Mouse (Mus musculus) liver, embryonic 14.5 days (tissue): ENCODE measurements at regions not wholly inside any gene's neighbourhood (a gene's known extent, or its start where the extent isn't known, plus 50 kb on each side); places are given as distances from the start of the nearest gene placed in this dataset.

ENCODE experiments used
- ATAC-seq: fragments of 200-750 bp; cut with Nextera tagmentation; 2 replicates; pipeline ENCODE4 v1.8.0; 2017; ENCODE audit warnings: moderate number of reproducible peaks, mild to moderate bottlenecking, moderate library complexity; ENCODE audit not compliant: insufficient read depth
- DNase-seq, 3 experiments: peaks; one replicate each; pipeline ENCODE4 v3.0.0-alpha.2; 2012 to 2013; ENCODE audit warnings: low read depth in 3 of 3, low spot score in 3 of 3
- H3K27ac ChIP-seq: fragments of 300-500 bp; sonication (generic); 2 replicates; pipeline ENCODE4 v1.5.1; 2014; ENCODE audit warnings: moderate library complexity, mild to moderate bottlenecking, control low read depth, inconsistent platforms
- H3K27me3 ChIP-seq: fragments of 300-500 bp; sonication (generic); 2 replicates; pipeline ENCODE4 v1.6.1; 2014; ENCODE audit warnings: mild to moderate bottlenecking, low read length, moderate library complexity; ENCODE audit not compliant: control insufficient read depth, insufficient read depth
- H3K36me3 ChIP-seq: fragments of 300-500 bp; sonication (generic); replicated peaks from 2 replicates; pipeline ENCODE4 v1.6.1; 2014; ENCODE audit warnings: low read depth; ENCODE audit not compliant: control insufficient read depth, insufficient read depth
- H3K4me1 ChIP-seq, 2 experiments: fragments of 200-500 bp in 1 of 2; fragments of 300-500 bp in 1 of 2; sonication (generic) in 1 of 2; replicated peaks; 2 replicates each; pipeline ENCODE4 v1.6.1; 2012 to 2014; ENCODE audit warnings: antibody characterized with exemption in 1 of 2, inconsistent platforms in 1 of 2, low read length in 1 of 2; ENCODE audit not compliant: control insufficient read depth in 2 of 2, insufficient read depth in 2 of 2
- H3K4me2 ChIP-seq: fragments of 300-500 bp; sonication (generic); 2 replicates; pipeline ENCODE4 v1.6.1; 2014; ENCODE audit warnings: low read depth, mild to moderate bottlenecking, control low read depth, moderate library complexity
- H3K4me3 ChIP-seq, 2 experiments: fragments of 200-500 bp in 1 of 2; fragments of 300-500 bp in 1 of 2; sonication (generic) in 1 of 2; 2 replicates each; pipeline ENCODE4 v1.5.1; 2012 to 2014; ENCODE audit warnings: low read depth in 2 of 2, low read length in 2 of 2, mild to moderate bottlenecking in 2 of 2, control low read depth in 1 of 2, inconsistent platforms in 1 of 2, moderate library complexity in 1 of 2; ENCODE audit not compliant: insufficient read depth in 1 of 2
- H3K9ac ChIP-seq: fragments of 300-500 bp; sonication (generic); replicated peaks from 2 replicates; pipeline ENCODE4 v1.6.1; 2014; ENCODE audit warnings: mild to moderate bottlenecking, control low read depth, moderate library complexity
- H3K9me3 ChIP-seq: fragments of 300-500 bp; sonication (generic); 2 replicates; pipeline ENCODE4 v1.6.1; 2016; ENCODE audit warnings: low read length, mixed read lengths; ENCODE audit not compliant: control insufficient read depth
- CTCF ChIP-seq: IDR thresholded peaks from 2 replicates; pipeline ENCODE4 v1.5.1; 2016; ENCODE audit warnings: antibody characterized with exemption, low read depth, control low read depth
- EP300 ChIP-seq: IDR thresholded peaks from 2 replicates; pipeline ENCODE4 v1.6.1; 2016; ENCODE audit warnings: antibody characterized with exemption, low read depth
- WGBS: fragments of 180-500 bp; shearing (Covaris S2); extraction: QIAGEN DNeasy Blood & Tissue Kit; methylation state at CpG from one replicate; pipeline ENCODE4 v1.1.7; 2014; ENCODE audit not compliant: insufficient replicate concordance; 5-methylcytosine and 5-hydroxymethylcytosine counted together

- DNase-seq, result no peak
- H3K4me3 ChIP-seq, result no peak overlapping the region
- no peak for ATAC-seq
Measured at GRCm38 (mm10) chr11:38397771-38398170, 1162.0 kb upstream of the Tenm2 start.

GRCm38 (mm10) chr11:38386958-38387357, 1151.2 kb upstream of the Tenm2 start:
- no peaks in the 10 kb centered on the region for H3K36me3 ChIP-seq

More at GRCm38 (mm10) chr11:38397771-38398170, 1162.0 kb upstream of the Tenm2 start:
- H3K9me3 ChIP-seq, result no peaks in the 10 kb centered on the region
- H3K27ac ChIP-seq, result no peak overlapping the region
- H3K27me3 ChIP-seq, result no peaks in the 10 kb centered on the region
- TF ChIP-seq EP300, result no peak
- TF ChIP-seq CTCF, result no peak
- no peaks in the 10 kb centered on the region for H3K4me1 ChIP-seq
- no peak overlapping the region for H3K9ac ChIP-seq
- no peak overlapping the region for H3K4me2 ChIP-seq
- no peaks in the 10 kb centered on the region for H3K36me3 ChIP-seq

GRCm38 (mm10) chr11:38346442-38346841, 1110.7 kb upstream of the Tenm2 start:
- Histone ChIP-seq H3K27ac (no peak overlapping the region), H3K4me2 (no peak overlapping the region), H3K9ac (no peak overlapping the region), H3K36me3 (no peaks in the 10 kb centered on the region), H3K27me3 (no peaks in the 10 kb centered on the region), H3K9me3 (no peaks in the 10 kb centered on the region), H3K4me3 (no peak overlapping the region), H3K4me1 (no peaks in the 10 kb centered on the region)
- DNase-seq (no peak), ATAC-seq (no peak)
- TF ChIP-seq CTCF (no peak), EP300 (no peak)
- WGBS, result 63% methylated on average over 6 of the region's 6 CpGs

More at GRCm38 (mm10) chr11:38386958-38387357, 1151.2 kb upstream of the Tenm2 start:
- 41% methylated on average over 2 of the region's 2 CpGs for WGBS
- H3K9ac ChIP-seq, result no peak overlapping the region
- DNase-seq (no peak), ATAC-seq (no peak)
- no peak overlapping the region for H3K4me3 ChIP-seq
- no peaks in the 10 kb centered on the region for H3K9me3 ChIP-seq
- H3K27ac ChIP-seq, result no peak overlapping the region
- no peak overlapping the region for H3K4me2 ChIP-seq
- no peaks in the 10 kb centered on the region for H3K4me1 ChIP-seq
- TF ChIP-seq EP300, result no peak
- H3K27me3 ChIP-seq, result no peaks in the 10 kb centered on the region

GRCm38 (mm10) chr11:38335411-38335810, 1099.6 kb upstream of the Tenm2 start:
- DNase-seq, result no peak

GRCm38 (mm10) chr11:38297693-38298092, 1061.9 kb upstream of the Tenm2 start:
- Histone ChIP-seq H3K9me3 (no peaks in the 10 kb centered on the region), H3K4me1 (no peaks in the 10 kb centered on the region), H3K27me3 (no peaks in the 10 kb centered on the region), H3K36me3 (no peaks in the 10 kb centered on the region), H3K9ac (no peak overlapping the region), H3K4me3 (no peak overlapping the region), H3K4me2 (no peak overlapping the region), H3K27ac (no peak overlapping the region)
- no peak for DNase-seq
- no peak for TF ChIP-seq CTCF
- no peak for TF ChIP-seq EP300
- no peak for ATAC-seq

More at GRCm38 (mm10) chr11:38335411-38335810, 1099.6 kb upstream of the Tenm2 start:
- no peak overlapping the region for H3K4me2 ChIP-seq
- H3K4me3 ChIP-seq, result no peak overlapping the region
- ATAC-seq, result no peak
- H3K9me3 ChIP-seq, result no peaks in the 10 kb centered on the region
- TF ChIP-seq CTCF, result no peak
- H3K9ac ChIP-seq, result no peak overlapping the region
- H3K36me3 ChIP-seq, result no peaks in the 10 kb centered on the region
- WGBS, result 70% methylated on average over 3 of the region's 3 CpGs
- H3K27ac ChIP-seq, result no peak overlapping the region
- H3K4me1 ChIP-seq, result no peaks in the 10 kb centered on the region
- no peaks in the 10 kb centered on the region for H3K27me3 ChIP-seq

- Histone ChIP-seq H3K9ac (no peak overlapping the region), H3K4me1 (no peaks in the 10 kb centered on the region), H3K27ac (no peak overlapping the region), H3K4me3 (no peak overlapping the region), H3K27me3 (no peaks in the 10 kb centered on the region), H3K4me2 (no peak overlapping the region), H3K9me3 (no peaks in the 10 kb centered on the region), H3K36me3 (no peaks in the 10 kb centered on the region)
- ATAC-seq (no peak), DNase-seq (no peak)
- TF ChIP-seq CTCF (no peak), EP300 (no peak)
- 46% methylated on average over 3 of the region's 3 CpGs for WGBS
Measured at GRCm38 (mm10) chr11:38291289-38291688, 1055.5 kb upstream of the Tenm2 start.
